Mouse (Mus musculus) frontal cortex, adult 2 months (tissue): ENCODE measurements around the gene Cutal. TPM values are rescaled to one million over a fixed set of nuclear protein-coding genes. Genes with fewer than 3 reads are reported as not detected.

ENCODE experiments used
- DNase-seq, 2 experiments: peaks; one replicate each; pipeline ENCODE4 v3.0.0; 2022; ENCODE audit warnings: low spot score in 1 of 2; ENCODE audit errors: extremely low spot score in 1 of 2
- polyA plus RNA-seq: library from polyadenylated mRNA; depleted of rRNA; stranded (reverse); fragments of >200 nt; gene quantifications from 2 replicates; pipeline ENCODE4 v1.2.3, GENCODE M21; 2012

Gene Cutal
- polyA plus RNA-seq, 1 experiment, result 0.58 TPM

GRCm38 (mm10) chr2:34882757-34883156, 8.6 kb downstream of the Cutal start:
- DNase-seq, result no peak

- DNase-seq, result no peak
These were observed 9.0 kb downstream of the Cutal start for GRCm38 (mm10) chr2:34883190-34883589.

GRCm38 (mm10) chr2:34884186-34884585, 10.0 kb downstream of the Cutal start:
- no peak for DNase-seq

- DNase-seq, result no peak
These were observed 19.8 kb downstream of the Cutal start for GRCm38 (mm10) chr2:34893950-34894349.

GRCm38 (mm10) chr2:34895503-34896113, 21.4 kb downstream of the Cutal start:
- no peak for DNase-seq

GRCm38 (mm10) chr2:34896821-34897460, 22.7 kb downstream of the Cutal start:
- DNase-seq, result no peak

- no peak for DNase-seq
These were observed 23.6 kb downstream of the Cutal start for GRCm38 (mm10) chr2:34897820-34898219.

GRCm38 (mm10) chr2:34899682-34900081, 25.5 kb downstream of the Cutal start:
- no peak for DNase-seq

GRCm38 (mm10) chr2:34900412-34900811, 26.2 kb downstream of the Cutal start:
- DNase-seq, result no peak

- DNase-seq, result no peak
These were observed 27.5 kb downstream of the Cutal start for GRCm38 (mm10) chr2:34901726-34902125.

- DNase-seq, result no peak
These were observed 28.5 kb downstream of the Cutal start for GRCm38 (mm10) chr2:34902731-34903130.

GRCm38 (mm10) chr2:34903191-34903590, 29.0 kb downstream of the Cutal start:
- DNase-seq, result no peak

GRCm38 (mm10) chr2:34903652-34904405, 29.6 kb downstream of the Cutal start:
- no peak for DNase-seq

GRCm38 (mm10) chr2:34904849-34905542, 30.8 kb downstream of the Cutal start:
- DNase-seq, result peak; percentile 98 to 99

- DNase-seq, result no peak
These were observed 32.2 kb downstream of the Cutal start for GRCm38 (mm10) chr2:34906426-34906825.

GRCm38 (mm10) chr2:34906861-34907604, 32.8 kb downstream of the Cutal start:
- no peak for DNase-seq

- no peak for DNase-seq
These were observed 35.5 kb downstream of the Cutal start for GRCm38 (mm10) chr2:34909719-34910118.

- DNase-seq, result no peak
These were observed 37.7 kb downstream of the Cutal start for GRCm38 (mm10) chr2:34911871-34912270.

- no peak for DNase-seq
These were observed 38.4 kb downstream of the Cutal start for GRCm38 (mm10) chr2:34912613-34913012.
